Mouse (Mus musculus): Measurements from ENCODE around the gene Arhgdia. TPM values are rescaled to one million over a fixed set of nuclear protein-coding genes. Genes with fewer than 3 reads are reported as not detected.
A peak's percentile ranks its signal among the peaks of the same experiment; 100 is the strongest.

The Arhgdia gene
- total RNA-seq, 1 experiment from 2014 or later = 166 TPM

- ATAC-seq (ENCODE audit: extremely low read depth, insufficient number of reproducible peaks, low FRiP score, poor library complexity, severe bottlenecking) = peak; percentile 27; the same call in 1 of the 2 replicates
Measured at GRCm38 (mm10) chr11:120582268-120582981, 1.0 kb upstream of the Arhgdia start.

DNA sequence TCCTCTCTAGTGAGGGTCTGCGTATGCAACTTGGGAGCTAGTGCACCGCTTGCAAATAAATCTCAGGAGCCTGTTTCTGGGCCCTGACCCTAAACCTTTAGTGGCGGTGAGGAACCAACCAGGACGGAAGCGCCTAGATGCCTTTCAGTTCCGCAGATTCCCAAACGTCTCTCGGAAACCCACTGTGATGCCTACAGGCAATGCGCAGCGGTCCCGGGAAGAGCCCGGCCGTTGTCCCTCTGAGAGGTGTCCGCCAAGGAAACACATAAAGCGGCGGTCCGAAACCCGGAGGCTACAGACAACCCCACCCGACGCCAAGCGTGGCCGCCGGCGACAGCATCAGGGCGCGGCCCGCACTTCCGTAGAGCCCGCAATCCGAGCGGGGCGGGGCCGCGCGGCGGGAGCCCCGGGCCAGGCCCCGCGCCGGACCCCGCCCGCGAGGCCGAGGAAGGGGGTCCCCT, 523 bp downstream of the Arhgdia start:
- no peak for ATAC-seq (ENCODE audit: extremely low read depth, insufficient number of reproducible peaks, low FRiP score, poor library complexity, severe bottlenecking)

GRCm38 (mm10) chr11:120580190-120580589, 1.2 kb downstream of the Arhgdia start:
- peak; percentile 55 for ATAC-seq (ENCODE audit: extremely low read depth, insufficient number of reproducible peaks, low FRiP score, poor library complexity, severe bottlenecking)

- peak; percentile 28; the same call in 1 of the 2 replicates for ATAC-seq (ENCODE audit: extremely low read depth, insufficient number of reproducible peaks, low FRiP score, poor library complexity, severe bottlenecking)
Measured at GRCm38 (mm10) chr11:120579316-120580107, 1.9 kb downstream of the Arhgdia start.

GRCm38 (mm10) chr11:120578694-120579243, 2.7 kb downstream of the Arhgdia start:
- ATAC-seq (ENCODE audit: extremely low read depth, insufficient number of reproducible peaks, low FRiP score, poor library complexity, severe bottlenecking) = no peak

GRCm38 (mm10) chr11:120578024-120578693, 3.3 kb downstream of the Arhgdia start:
- no peak for ATAC-seq (ENCODE audit: extremely low read depth, insufficient number of reproducible peaks, low FRiP score, poor library complexity, severe bottlenecking)

DNA sequence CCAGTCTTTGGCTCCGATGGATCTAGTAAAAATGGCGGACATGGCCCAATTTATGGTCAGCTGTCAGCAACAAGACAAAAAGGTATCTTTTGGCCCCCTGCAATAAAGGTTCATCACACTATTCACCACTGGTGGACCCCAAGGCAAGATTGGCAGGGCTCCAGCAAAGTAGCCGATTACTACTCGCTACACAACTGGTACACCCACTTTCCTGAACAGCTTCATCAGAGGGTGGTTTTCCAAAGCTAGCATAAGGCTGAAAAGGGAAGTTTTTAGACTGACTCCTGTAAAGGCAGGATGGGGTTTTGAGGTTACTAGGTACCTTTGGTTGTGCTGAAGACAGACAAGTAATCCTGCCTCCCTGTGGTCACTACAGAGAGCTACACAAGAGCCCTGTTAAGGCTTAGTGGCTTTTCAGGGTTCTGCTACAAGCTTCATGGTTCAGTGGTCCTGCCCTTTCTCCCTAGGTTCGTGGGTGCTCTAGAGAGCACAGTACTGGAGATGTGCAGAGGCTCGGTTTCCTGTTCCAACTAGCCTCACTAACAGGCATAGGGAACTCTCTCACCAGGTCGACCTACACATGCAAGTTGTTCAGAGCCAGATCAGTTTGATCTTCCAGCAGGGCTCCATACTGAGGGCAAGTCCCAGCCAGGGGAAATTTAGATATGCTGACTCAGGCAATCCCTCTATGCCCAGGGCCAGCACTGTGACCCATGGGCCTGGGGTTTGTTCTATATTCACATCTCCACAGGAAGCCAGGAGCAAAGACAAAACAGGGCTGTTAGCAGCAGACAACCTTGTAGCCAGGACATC, 4.0 kb downstream of the Arhgdia start:
- no peak for ATAC-seq (ENCODE audit: extremely low read depth, insufficient number of reproducible peaks, low FRiP score, poor library complexity, severe bottlenecking)

DNA sequence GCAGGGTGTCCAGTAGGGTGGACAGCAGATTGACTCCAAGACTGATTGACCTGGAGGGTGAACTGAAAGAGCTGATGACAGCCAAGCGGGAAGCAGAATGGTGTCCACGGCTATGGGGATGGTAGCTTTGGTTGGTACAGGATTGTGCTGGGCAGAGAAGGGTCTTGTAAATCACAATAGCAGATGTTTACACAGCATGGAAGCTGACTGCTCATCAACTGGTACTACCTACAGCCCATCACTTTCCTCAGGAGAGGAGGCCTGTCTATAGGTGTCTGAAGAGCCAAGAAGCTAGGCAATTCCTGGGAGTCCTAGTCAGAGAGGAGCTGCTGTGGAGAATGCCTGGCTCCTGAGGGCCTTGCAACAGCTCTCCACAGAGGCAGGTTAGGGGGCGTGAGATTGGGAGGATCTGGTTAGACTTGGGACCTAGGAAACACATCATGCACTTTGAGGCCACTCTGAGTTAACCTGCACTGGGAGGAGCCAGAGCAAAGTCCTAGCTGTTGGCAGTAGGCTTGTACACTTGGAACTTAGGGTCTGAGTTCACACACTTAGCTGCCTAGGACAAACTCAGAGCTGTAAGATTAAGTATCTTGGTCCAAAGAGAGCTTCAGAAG, 5.0 kb downstream of the Arhgdia start:
- ATAC-seq (ENCODE audit: extremely low read depth, insufficient number of reproducible peaks, low FRiP score, poor library complexity, severe bottlenecking) = no peak

DNA sequence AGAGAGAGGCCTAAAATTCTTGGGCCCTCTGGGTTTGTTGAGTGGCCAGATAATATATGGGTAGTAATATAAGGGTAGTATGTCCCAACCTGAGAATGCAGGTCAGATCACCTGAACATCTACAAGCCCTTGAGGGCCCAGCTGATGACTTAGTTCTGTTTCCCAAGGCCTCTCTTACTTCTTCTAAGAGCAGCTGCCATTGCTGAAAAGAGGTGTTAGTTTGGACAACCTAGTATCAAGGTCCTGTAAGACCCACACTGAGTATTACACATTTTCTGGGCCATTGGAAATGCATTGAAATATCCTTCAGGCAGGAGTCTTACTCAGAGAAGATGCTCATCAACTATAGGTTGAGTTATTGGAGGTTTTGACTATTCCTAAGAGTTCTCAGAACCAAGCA, 5.5 kb downstream of the Arhgdia start:
- ATAC-seq (ENCODE audit: extremely low read depth, insufficient number of reproducible peaks, low FRiP score, poor library complexity, severe bottlenecking) = no peak

- no peak for ATAC-seq (ENCODE audit: extremely low read depth, insufficient number of reproducible peaks, low FRiP score, poor library complexity, severe bottlenecking)
Measured at GRCm38 (mm10) chr11:120575046-120575445, 6.4 kb downstream of the Arhgdia start.

GRCm38 (mm10) chr11:120574278-120574600, 7.2 kb downstream of the Arhgdia start:
- ATAC-seq (ENCODE audit: extremely low read depth, insufficient number of reproducible peaks, low FRiP score, poor library complexity, severe bottlenecking) = no peak

GRCm38 (mm10) chr11:120573585-120574277, 7.7 kb downstream of the Arhgdia start:
- no peak for ATAC-seq (ENCODE audit: extremely low read depth, insufficient number of reproducible peaks, low FRiP score, poor library complexity, severe bottlenecking)

DNA sequence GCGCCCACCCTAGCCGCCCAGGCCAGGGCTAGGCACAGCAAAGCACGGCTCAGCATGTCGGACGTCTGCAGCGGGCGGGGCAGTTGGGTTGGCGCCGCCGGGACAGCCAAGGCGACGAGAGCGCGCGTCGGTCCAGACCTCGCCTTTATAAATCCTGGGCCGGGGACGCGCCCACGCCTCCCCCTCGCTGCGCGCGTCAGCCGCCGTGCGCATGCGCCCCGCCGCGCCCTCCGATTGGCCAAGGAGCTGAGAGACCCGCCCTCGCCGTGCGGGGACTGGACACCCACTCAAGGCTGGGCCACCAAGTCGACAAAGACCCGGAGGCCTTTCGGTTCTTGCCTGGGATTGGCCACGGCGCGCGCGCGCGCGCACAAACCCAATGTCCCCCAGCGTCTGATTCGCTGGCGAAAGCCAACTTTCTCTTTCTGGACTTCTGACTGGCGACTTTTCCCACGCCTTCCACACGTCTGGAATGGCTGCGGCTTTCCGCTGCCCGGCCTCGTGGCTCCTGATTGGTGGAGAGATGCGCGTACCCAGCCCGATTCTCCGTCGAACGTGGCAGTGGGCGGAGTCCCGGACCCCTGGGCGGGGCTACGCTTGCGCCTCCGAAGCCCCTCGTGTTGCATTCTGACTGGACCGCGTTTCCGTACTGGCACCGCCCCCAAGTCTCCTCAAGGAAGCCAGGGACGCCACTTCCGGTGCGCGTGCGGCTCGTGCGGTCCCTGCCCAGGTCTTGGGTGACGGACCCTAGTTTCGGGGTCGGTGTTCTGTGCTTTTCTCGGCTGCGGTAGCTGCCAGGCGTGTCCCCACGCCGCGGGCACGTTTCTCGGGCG, 8.5 kb downstream of the Arhgdia start, which contains the start of gene P4hb:
Gene P4hb (minus strand): TSS at position 502 of the 833 bp plus-strand sequence.
- peak; percentile 78 for ATAC-seq (ENCODE audit: extremely low read depth, insufficient number of reproducible peaks, low FRiP score, poor library complexity, severe bottlenecking)

DNA sequence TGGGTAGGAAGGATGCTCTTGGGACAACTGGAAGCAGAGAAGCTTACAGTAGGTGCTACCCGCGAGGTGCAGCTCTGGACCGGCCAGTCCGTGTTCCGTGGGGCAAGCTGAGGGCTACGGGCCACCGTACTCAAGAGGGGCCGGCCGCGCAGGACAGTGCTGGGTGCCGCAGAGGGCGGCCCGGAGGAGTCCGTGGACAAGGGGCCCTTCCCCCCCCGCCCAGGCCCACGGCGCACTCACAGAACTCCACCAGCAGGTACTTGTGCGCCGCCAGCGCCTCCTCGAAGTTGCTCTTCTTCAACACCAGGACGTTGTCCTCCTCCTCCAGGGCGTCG, 9.0 kb downstream of the Arhgdia start:
- no peak for ATAC-seq (ENCODE audit: extremely low read depth, insufficient number of reproducible peaks, low FRiP score, poor library complexity, severe bottlenecking)

DNA sequence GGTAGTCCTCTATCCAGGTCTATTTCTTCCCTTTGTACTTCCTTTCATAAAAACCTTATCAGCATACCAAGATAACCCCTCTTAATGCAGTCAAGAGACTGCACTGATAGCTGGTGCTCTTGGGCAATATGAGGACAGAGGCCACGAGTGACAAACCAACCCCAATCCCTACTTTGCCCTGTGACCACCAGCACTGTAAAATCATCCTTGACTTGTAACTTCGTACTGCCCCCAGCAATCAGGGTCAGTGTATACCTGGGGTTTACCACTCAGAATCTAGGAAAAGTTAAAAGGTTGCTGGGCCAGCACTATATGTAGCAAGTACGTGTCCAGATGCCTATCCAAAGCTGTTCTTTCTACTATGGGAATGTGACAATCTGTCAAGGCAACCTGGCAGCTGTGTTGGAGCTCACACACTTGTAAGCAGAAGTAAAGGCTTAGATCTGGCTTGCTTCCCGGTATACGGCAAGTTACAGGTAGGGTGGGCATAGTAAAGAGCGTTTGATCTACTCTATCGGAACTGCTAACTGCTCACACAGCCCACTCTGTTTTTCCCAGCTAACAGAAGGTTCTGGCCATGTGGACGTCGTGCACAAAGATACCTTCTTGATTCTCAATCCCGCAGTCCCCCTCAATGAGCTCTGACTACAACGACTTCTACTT, 9.5 kb downstream of the Arhgdia start:
- no peak for ATAC-seq (ENCODE audit: extremely low read depth, insufficient number of reproducible peaks, low FRiP score, poor library complexity, severe bottlenecking)

DNA sequence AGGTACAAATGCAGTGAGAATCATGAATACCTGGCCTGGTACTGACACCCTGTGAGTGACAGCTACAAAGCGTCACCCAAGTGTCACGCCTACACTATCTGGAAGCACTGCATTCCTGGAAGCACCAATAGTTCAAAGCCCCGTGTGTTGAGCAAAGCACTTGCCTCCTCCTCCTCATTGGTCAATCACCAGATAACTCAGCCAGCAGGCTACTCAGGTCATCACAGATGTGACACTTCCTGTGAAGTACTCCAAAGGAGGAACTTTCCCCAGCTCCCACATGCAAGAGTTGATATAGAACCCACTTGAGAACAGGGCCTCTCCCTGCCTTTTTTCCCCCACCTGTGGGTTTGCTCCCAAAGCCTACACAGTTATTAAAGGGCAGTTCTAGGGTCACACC, 10.3 kb downstream of the Arhgdia start:
- ATAC-seq (ENCODE audit: extremely low read depth, insufficient number of reproducible peaks, low FRiP score, poor library complexity, severe bottlenecking) = peak; percentile 4; the same call in 1 of the 2 replicates

All from neutrophil, adult 5-6 weeks (primary cell).